Mouse (Mus musculus) myocyte (in vitro differentiated cells): ENCODE results near the gene Slc22a2.
"Not testable (repeated sequence)": the region's sequence is repeated elsewhere in the genome, so short reads cannot be mapped to it uniquely, and the experiment has no call there.

Experiments used
- E2F4 ChIP-seq: IDR thresholded peaks from one replicate; pipeline ENCODE4 v1.6.1; 2011; ENCODE audit warnings: mild to moderate bottlenecking, control low read depth, moderate library complexity; ENCODE audit not compliant: insufficient read depth
- MAX ChIP-seq: IDR thresholded peaks from one replicate; pipeline ENCODE4 v1.6.1; 2011; ENCODE audit warnings: low read depth, mild to moderate bottlenecking, control low read depth

DNA sequence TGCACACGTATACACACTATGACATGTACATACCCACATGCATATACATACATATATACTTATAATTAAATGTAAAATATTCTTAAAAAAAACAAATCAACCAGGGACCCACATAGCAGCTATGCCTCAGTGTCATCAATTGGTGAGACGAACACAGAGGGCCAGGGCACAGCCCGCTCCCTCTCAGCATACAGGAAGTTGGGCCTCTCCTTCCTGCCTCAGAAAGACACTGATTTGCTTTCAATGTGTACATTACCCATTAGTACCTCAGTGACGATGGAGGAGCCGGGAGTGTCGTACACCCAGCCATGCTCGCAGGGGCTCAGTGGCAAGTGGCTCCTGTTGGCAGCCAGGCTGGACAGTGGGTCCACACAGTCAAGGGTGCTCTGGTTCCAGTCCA lies 91.0 kb downstream of the Slc22a2 start:
- TF ChIP-seq MAX, E2F4: not testable (repeated sequence)
